Mouse (Mus musculus) limb, embryonic 12.5 days (tissue): Measurements from ENCODE around the gene Col6a1. TPM values are rescaled to one million over a fixed set of nuclear protein-coding genes. Genes with fewer than 3 reads are reported as not detected.

ENCODE experiments used
- ATAC-seq: fragments of 200-750 bp; cut with Nextera tagmentation; 2 replicates; pipeline ENCODE4 v1.8.0; 2017; ENCODE audit warnings: low read depth, moderate TSS enrichment; ENCODE audit not compliant: insufficient number of reproducible peaks, insufficient read depth, low FRiP score, low TSS enrichment
- H3K27ac ChIP-seq: fragments of 300-500 bp; sonication (generic); 2 replicates; pipeline ENCODE4 v1.5.1; 2016; ENCODE audit warnings: mild to moderate bottlenecking, moderate library complexity
- H3K27me3 ChIP-seq: fragments of 300-500 bp; sonication (generic); 2 replicates; pipeline ENCODE4 v1.6.1; 2016; ENCODE audit warnings: mild to moderate bottlenecking, moderate library complexity
- H3K36me3 ChIP-seq: fragments of 300-500 bp; sonication (generic); 2 replicates; pipeline ENCODE4 v1.6.1; 2016; ENCODE audit warnings: mild to moderate bottlenecking, moderate library complexity
- H3K4me1 ChIP-seq: fragments of 300-500 bp; sonication (generic); replicated peaks from 2 replicates; pipeline ENCODE4 v1.6.1; 2016
- H3K4me2 ChIP-seq: fragments of 300-500 bp; sonication (generic); 2 replicates; pipeline ENCODE4 v1.6.1; 2016; ENCODE audit warnings: mild to moderate bottlenecking, moderate library complexity
- H3K4me3 ChIP-seq: fragments of 300-500 bp; sonication (generic); replicated peaks from 2 replicates; pipeline ENCODE4 v1.5.1; 2016; ENCODE audit warnings: mild to moderate bottlenecking
- H3K9ac ChIP-seq: fragments of 300-500 bp; sonication (generic); replicated peaks from 2 replicates; pipeline ENCODE4 v1.6.1; 2016; ENCODE audit warnings: mild to moderate bottlenecking, moderate library complexity
- H3K9me3 ChIP-seq: fragments of 300-500 bp; sonication (generic); 2 replicates; pipeline ENCODE4 v1.6.1; 2016; ENCODE audit warnings: mild to moderate bottlenecking, moderate library complexity
- WGBS: fragments of 180-500 bp; shearing (Covaris S2); methylation state at CpG from one replicate; pipeline ENCODE4 v1.1.7; 2016; 5-methylcytosine and 5-hydroxymethylcytosine counted together
- polyA plus RNA-seq: library from polyadenylated mRNA; unstranded; fragments of >200 nt; fragmentation: Nextera tagmentation; extraction: Ambion mirVana; gene quantifications from 2 replicates; pipeline ENCODE4 v1.2.1, GENCODE M21; 2016

The Col6a1 gene
- polyA plus RNA-seq, 1 experiment from 2014 or later = 40.1 TPM

DNA sequence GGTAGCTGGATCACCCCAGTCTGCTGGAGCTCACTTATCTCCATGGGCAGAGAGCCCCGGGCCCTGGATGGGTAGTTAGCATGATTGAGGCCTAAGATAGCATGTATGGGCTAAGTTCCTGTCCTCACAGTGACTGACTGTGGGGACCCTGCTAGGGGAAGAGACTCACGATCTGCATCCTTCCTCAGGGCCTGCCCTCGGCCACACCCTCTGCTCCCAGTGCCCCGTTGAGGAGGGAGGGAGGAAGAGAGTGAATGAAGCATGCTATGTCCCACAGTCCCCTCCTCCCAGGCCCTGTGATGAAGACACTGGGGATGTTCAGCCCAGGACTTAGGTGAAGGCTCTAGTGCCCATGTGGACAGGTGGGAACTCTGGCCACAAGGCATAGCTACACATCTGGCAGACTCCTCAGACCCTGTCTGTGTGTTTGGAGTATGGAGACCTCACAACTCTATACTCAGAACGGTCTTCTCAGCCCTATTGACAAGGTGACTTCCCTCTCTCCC is 1.7 kb downstream of the Col6a1 start:
- Histone ChIP-seq H3K4me1 (peaks cover 27% of the 10 kb centered on the region), H3K4me2 (peak overlapping the region; percentile 59), H3K36me3 (peaks cover 38% of the 10 kb centered on the region), H3K9me3 (no peaks in the 10 kb centered on the region), H3K9ac (no peak overlapping the region), H3K4me3 (no peak overlapping the region; the same call in 1 of the 2 replicates), H3K27ac (no peak overlapping the region), H3K27me3 (no peaks in the 10 kb centered on the region)
- no peak for ATAC-seq
- 60% methylated on average over 5 of the region's 5 CpGs for WGBS

DNA sequence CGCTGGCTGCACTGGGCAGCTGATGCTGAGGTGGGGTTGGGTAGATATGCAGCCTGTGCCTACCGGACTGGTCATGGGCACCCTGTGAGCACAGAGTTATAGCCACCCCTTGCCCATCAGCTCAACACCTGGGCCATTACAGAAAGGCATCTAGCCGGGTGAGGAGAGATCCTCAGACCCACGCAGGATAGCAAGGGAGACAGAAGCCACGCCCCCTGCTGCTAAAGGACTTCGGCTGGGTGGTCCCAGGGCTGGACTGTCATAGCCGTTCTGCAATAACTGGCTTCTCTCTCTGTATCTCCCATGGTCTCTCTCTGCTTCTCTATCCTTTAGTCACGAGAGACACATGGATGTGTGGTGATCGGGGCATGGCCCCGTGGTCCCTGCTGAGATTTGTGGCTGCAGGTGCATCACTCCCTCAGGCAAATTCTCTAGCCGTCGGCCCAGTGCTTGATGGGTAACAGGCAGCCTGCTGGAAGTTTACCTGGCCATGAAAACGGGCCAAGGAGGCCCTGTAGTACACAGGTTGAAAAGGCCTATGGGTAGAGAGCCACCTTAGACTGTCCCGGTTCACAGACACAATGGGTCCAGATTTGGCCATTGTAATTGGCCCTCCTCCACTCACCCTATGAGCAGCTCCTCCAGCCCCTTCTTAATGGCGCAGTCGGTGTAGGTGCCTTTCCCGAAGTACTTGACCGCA is 3.1 kb downstream of the Col6a1 start:
- H3K4me3 ChIP-seq = no peak overlapping the region
- peaks cover 20% of the 10 kb centered on the region for H3K4me1 ChIP-seq
- H3K9me3 ChIP-seq = no peaks in the 10 kb centered on the region
- no peak for ATAC-seq
- H3K4me2 ChIP-seq = no peak overlapping the region
- no peak overlapping the region for H3K27ac ChIP-seq
- H3K36me3 ChIP-seq = peaks cover 45% of the 10 kb centered on the region
- H3K9ac ChIP-seq = no peak overlapping the region
- WGBS = 86% methylated on average over 18 of the region's 18 CpGs
- H3K27me3 ChIP-seq = no peaks in the 10 kb centered on the region

DNA sequence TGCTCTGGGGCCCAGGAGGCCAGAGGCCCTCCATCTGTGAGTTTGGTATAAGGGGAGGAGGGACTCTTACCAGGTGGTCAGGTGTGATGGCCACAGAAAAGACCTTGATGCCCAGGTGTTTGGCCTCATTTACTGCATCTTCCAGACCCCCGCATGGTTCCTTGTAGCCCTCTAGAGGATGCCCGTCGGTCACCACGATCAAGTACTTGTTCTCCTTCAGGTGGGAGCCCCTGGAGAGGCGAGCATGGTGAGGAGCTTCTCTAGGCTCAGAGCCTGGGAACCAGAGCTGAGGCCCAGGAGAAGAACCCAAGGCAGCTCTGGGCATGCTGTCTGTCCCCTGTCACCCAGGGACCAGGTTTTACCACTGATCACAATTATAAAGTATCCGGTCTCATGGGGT is 4.2 kb downstream of the Col6a1 start:
- Histone ChIP-seq H3K27me3 (no peaks in the 10 kb centered on the region), H3K4me2 (no peak overlapping the region), H3K27ac (no peak overlapping the region), H3K9ac (no peak overlapping the region), H3K36me3 (peaks cover 56% of the 10 kb centered on the region), H3K4me1 (peaks cover 20% of the 10 kb centered on the region), H3K9me3 (no peaks in the 10 kb centered on the region), H3K4me3 (no peak overlapping the region)
- 92% methylated on average over 6 of the region's 6 CpGs for WGBS
- ATAC-seq = no peak

DNA sequence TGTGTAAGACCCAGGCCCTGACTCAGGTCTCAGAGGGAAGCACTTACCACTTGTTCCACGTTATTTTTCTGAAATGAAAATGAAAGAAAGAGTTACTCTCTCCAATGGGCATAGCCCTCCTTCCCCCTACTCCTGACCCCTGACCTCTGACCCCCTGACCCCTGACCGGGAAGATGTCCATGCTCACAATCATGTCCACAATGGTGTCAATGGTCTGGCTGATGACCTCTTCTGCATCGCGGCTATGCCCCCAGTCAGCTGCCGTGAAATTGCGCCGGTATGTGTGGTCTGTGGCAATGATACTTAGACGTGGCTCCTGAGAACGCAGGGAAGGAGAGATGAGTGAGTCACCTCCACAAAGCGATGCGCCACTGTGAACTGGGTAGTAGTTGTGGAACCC is 4.8 kb downstream of the Col6a1 start:
- H3K27me3 ChIP-seq = no peaks in the 10 kb centered on the region
- H3K4me3 ChIP-seq = no peak overlapping the region
- WGBS = 85% methylated on average over 11 of the region's 11 CpGs
- no peak overlapping the region for H3K9ac ChIP-seq
- peaks cover 20% of the 10 kb centered on the region for H3K4me1 ChIP-seq
- no peak overlapping the region for H3K4me2 ChIP-seq
- H3K27ac ChIP-seq = no peak overlapping the region
- ATAC-seq = no peak
- H3K9me3 ChIP-seq = no peaks in the 10 kb centered on the region
- peaks cover 61% of the 10 kb centered on the region for H3K36me3 ChIP-seq

DNA sequence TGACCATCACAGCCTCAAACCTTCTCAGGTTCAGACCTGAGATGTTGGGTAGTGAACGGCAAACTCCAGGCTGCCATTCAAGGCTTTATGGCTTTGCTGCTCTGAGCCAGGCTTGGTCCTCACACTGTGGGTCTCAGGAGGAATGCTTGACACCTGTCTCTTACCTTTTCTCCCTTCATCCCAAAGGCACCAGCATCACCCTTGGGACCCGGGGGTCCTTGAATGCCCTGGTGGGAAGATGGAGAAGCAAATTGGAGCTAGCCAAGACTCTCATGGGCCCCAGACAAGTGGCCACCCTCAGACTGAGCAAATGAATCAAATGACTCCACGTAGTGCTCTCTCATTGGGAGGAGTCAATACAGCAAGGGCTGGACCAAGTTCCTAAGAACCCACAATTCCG is 8.3 kb downstream of the Col6a1 start:
- Histone ChIP-seq H3K4me3 (no peak overlapping the region), H3K27ac (no peak overlapping the region), H3K36me3 (peaks cover 85% of the 10 kb centered on the region), H3K4me1 (no peaks in the 10 kb centered on the region), H3K27me3 (no peaks in the 10 kb centered on the region), H3K9me3 (no peaks in the 10 kb centered on the region), H3K4me2 (no peak overlapping the region), H3K9ac (no peak overlapping the region)
- WGBS = 91% methylated on average over 4 of the region's 4 CpGs
- ATAC-seq = no peak

DNA sequence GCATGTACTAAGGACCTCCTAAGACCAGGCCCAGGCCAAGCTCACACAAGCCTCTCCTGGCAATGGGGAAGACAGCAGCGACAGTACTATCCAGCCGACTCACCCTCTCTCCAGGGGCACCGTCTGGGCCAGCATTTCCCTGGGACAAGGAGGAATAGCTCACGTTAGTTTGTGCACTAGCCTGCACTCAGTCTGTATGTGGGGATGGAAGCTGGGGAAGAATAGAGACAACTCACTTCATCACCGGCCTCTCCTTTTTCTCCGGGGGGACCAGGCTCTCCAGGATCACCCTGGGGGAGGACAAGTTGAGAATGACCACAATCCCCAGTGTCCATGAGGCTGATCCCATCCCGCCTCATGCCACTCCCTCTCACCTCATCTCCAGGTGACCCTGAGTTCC is 8.9 kb downstream of the Col6a1 start:
- Histone ChIP-seq H3K4me2 (no peak overlapping the region), H3K36me3 (peaks cover 85% of the 10 kb centered on the region), H3K4me3 (no peak overlapping the region), H3K27ac (no peak overlapping the region), H3K9ac (no peak overlapping the region), H3K27me3 (no peaks in the 10 kb centered on the region), H3K9me3 (no peaks in the 10 kb centered on the region), H3K4me1 (no peaks in the 10 kb centered on the region)
- no peak for ATAC-seq
- 90% methylated on average over 7 of the region's 7 CpGs for WGBS

DNA sequence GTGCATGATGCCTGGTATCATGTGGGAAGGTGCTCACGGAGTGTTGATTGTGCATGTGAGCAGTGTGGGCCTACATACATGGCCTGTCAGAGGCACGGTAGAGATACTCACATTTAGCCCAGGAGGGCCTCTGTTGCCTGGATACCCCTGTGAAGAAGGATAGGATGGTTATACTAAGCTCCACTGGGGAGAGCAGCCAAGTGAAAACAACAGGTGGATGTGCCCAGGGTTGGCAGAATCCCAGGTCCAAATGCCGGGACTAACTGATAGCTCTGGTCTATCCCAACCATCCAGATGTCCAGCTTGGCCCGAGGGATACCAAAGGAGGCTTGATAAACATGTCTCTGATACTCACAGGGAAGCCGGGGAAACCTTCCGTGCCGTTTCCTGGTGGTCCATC is 11.7 kb downstream of the Col6a1 start:
- no peak for ATAC-seq
- Histone ChIP-seq H3K4me3 (no peak overlapping the region), H3K36me3 (peaks cover 87% of the 10 kb centered on the region), H3K9me3 (no peaks in the 10 kb centered on the region), H3K27ac (no peak overlapping the region), H3K27me3 (no peaks in the 10 kb centered on the region), H3K4me2 (no peak overlapping the region), H3K9ac (no peak overlapping the region), H3K4me1 (no peaks in the 10 kb centered on the region)
- 92% methylated on average over 7 of the region's 7 CpGs for WGBS

DNA sequence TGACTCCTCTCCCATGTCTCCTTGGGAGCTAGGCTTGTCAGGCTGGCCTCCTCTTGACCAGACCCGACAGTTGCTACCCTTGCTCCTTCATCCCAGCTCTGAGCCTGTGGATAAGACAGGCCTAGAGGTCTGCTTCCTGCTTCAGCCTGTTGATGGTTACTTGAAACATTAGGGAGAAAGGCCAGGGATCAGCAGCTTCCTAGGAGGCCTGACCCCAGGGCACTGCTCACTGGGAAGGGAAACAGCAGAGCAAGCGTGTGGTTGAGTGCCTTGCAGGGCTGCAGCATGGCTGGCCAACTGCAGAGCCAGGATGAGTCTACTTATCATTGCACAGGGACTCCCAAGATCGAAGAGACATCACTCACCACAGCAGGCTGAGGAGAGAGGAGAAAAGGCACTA is 13.5 kb downstream of the Col6a1 start:
- H3K27ac ChIP-seq = no peak overlapping the region
- no peaks in the 10 kb centered on the region for H3K9me3 ChIP-seq
- 76% methylated on average over 3 of the region's 3 CpGs for WGBS
- no peak overlapping the region for H3K4me2 ChIP-seq
- H3K9ac ChIP-seq = no peak overlapping the region
- H3K27me3 ChIP-seq = no peaks in the 10 kb centered on the region
- H3K36me3 ChIP-seq = peaks cover 83% of the 10 kb centered on the region
- no peak for ATAC-seq
- H3K4me3 ChIP-seq = no peak overlapping the region
- no peaks in the 10 kb centered on the region for H3K4me1 ChIP-seq

DNA sequence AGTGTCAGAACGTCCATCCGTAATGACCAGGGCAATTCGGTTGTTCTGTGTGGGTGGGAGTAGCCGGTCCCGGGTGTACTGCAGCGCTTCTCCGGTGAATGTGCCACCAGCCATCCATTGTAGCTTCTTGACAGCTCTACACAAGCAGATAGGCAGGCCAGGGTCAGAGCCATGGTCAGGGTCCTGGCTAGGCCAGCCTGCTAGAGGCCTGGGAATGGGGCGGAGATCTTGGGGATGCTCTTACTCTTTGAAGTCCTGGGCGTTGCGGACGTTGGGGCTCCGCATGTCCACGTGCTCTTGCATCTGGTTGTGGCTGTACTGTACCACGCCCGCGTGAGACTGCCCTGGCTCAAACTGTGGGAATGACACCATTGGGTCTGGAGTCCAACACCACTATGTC is 14.6 kb downstream of the Col6a1 start:
- 93% methylated on average over 16 of the region's 16 CpGs for WGBS
- no peak for ATAC-seq

DNA sequence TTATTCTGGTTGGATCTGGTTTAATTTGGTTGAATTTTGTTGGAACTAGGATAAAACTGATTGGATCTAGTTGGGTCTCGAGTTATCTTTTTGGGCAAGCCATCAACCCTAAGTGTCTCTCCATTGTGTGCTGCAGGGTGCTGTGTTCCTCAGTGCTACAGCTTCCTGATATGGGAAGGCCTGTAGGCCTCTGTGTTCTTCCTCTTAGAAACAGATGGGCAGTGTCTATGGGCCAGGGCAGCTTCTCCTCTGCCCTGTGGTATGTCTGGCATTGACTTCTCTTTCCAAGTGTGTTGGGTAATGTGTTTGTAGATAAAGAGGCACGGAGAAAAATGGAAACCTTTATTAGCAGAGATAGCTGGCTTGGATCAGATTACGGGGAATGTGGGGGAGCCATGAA is 17.5 kb downstream of the Col6a1 start:
- Histone ChIP-seq H3K4me3 (no peak overlapping the region), H3K9me3 (no peaks in the 10 kb centered on the region), H3K27me3 (no peaks in the 10 kb centered on the region), H3K4me1 (no peaks in the 10 kb centered on the region), H3K9ac (no peak overlapping the region), H3K36me3 (peaks cover 46% of the 10 kb centered on the region), H3K27ac (no peak overlapping the region), H3K4me2 (no peak overlapping the region)
- ATAC-seq = no peak
- 90% methylated on average over 3 of the region's 3 CpGs for WGBS

More for the DNA sequence above, 14.6 kb downstream of the Col6a1 start:
- H3K9me3 ChIP-seq = no peaks in the 10 kb centered on the region
- H3K9ac ChIP-seq = no peak overlapping the region
- no peaks in the 10 kb centered on the region for H3K27me3 ChIP-seq
- H3K36me3 ChIP-seq = peaks cover 72% of the 10 kb centered on the region
- H3K4me1 ChIP-seq = no peaks in the 10 kb centered on the region
- no peak overlapping the region for H3K4me3 ChIP-seq
- H3K27ac ChIP-seq = no peak overlapping the region
- H3K4me2 ChIP-seq = no peak overlapping the region

DNA sequence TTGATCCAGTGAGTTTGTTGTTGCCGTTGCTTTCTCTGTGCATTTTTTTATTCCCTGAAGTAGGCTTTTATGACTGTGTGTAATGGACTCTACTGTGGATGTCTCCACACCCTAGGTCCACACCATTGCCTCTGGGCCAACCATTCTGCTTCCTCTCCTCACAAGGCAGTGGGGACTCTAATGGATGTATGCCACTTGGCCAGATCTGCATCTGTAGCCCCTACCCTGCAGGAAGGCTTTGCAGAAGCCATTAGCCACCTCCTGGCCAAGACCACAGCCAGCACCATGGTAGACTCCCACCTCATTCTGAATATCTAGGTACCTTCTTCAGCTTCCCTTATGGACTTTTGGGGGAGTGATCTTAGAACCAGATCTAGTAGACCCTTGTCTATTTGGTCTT is 18.4 kb downstream of the Col6a1 start:
- H3K27me3 ChIP-seq = no peaks in the 10 kb centered on the region
- no peak overlapping the region for H3K9ac ChIP-seq
- no peak overlapping the region for H3K4me3 ChIP-seq
- H3K9me3 ChIP-seq = no peaks in the 10 kb centered on the region
- H3K4me2 ChIP-seq = no peak overlapping the region
- WGBS = 96% methylated on average over 1 of the region's 1 CpGs
- no peaks in the 10 kb centered on the region for H3K4me1 ChIP-seq
- H3K27ac ChIP-seq = no peak overlapping the region
- ATAC-seq = no peak
- H3K36me3 ChIP-seq = peaks cover 38% of the 10 kb centered on the region

DNA sequence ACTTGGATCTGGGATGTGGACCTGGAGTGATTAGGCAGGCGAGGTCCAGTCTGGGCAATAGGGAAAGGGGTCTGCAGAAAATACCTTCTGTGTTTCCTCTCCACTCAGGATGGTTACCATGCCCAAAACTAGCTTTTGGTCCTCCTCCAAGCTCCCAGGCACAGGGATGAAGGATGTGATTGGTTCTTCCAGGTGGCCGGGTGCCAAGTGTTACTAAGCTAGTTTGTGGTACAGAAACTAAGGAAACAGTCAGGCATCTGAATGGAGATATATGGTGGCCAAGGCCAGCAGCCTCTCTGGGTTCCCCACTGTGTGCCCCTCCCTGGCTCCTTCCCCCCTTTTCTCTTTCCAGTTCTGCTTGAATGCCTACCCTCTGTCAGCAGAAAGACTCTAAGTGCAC is 19.0 kb downstream of the Col6a1 start:
- WGBS = 77% methylated on average over 2 of the region's 2 CpGs
- Histone ChIP-seq H3K4me1 (no peaks in the 10 kb centered on the region), H3K27me3 (no peaks in the 10 kb centered on the region), H3K27ac (no peak overlapping the region), H3K4me2 (no peak overlapping the region), H3K36me3 (peaks cover 32% of the 10 kb centered on the region), H3K4me3 (no peak overlapping the region), H3K9ac (no peak overlapping the region), H3K9me3 (no peaks in the 10 kb centered on the region)
- no peak for ATAC-seq
